Mouse (Mus musculus) small intestine, adult 2 months (tissue): ENCODE measurements around the gene Tpr.

ENCODE experiments used
- CTCF ChIP-seq: fragments of 200-500 bp; IDR thresholded peaks from 2 replicates; pipeline ENCODE4 v1.5.1; 2012; ENCODE audit warnings: low read depth, mild to moderate bottlenecking, control low read depth, inconsistent platforms, low read length, moderate library complexity, mixed read lengths; ENCODE audit not compliant: insufficient replicate concordance, insufficient read length; ENCODE audit errors: extremely low read depth
- POLR2A ChIP-seq: fragments of 200-500 bp; IDR thresholded peaks from 2 replicates; pipeline ENCODE4 v1.6.1; 2012; ENCODE audit warnings: low read depth, mild to moderate bottlenecking, control low read depth, inconsistent platforms, low read length, moderate library complexity

GRCm38 (mm10) chr1:150465364-150465763 lies 72.7 kb downstream of the Tpr start:
- TF ChIP-seq CTCF (no peak), POLR2A (no peak)
